Mouse (Mus musculus) lung, embryonic 14.5 days (tissue): Measurements from ENCODE around the gene Copz1. TPM values are rescaled to one million over a fixed set of nuclear protein-coding genes. Genes with fewer than 3 reads are reported as not detected.

Source experiments
- ATAC-seq: fragments of 200-750 bp; cut with Nextera tagmentation; 2 replicates; pipeline ENCODE4 v1.8.0; 2017; ENCODE audit warnings: mild to moderate bottlenecking, moderate TSS enrichment, moderate library complexity; ENCODE audit not compliant: insufficient read depth
- DNase-seq: peaks from one replicate; pipeline ENCODE4 v3.0.0-alpha.2; 2015
- H3K27ac ChIP-seq: fragments of 300-500 bp; sonication (generic); 2 replicates; pipeline ENCODE4 v1.5.1; 2014; ENCODE audit warnings: low read depth, mild to moderate bottlenecking, moderate library complexity
- H3K27me3 ChIP-seq: fragments of 300-500 bp; sonication (generic); 2 replicates; pipeline ENCODE4 v1.6.1; 2014; ENCODE audit warnings: low read length, control low read depth; ENCODE audit not compliant: insufficient read depth
- H3K36me3 ChIP-seq: fragments of 300-500 bp; sonication (generic); 2 replicates; pipeline ENCODE4 v1.6.1; 2014; ENCODE audit warnings: control low read depth; ENCODE audit not compliant: insufficient read depth
- H3K4me1 ChIP-seq: fragments of 300-500 bp; sonication (generic); 2 replicates; pipeline ENCODE4 v1.6.1; 2014; ENCODE audit warnings: antibody characterized with exemption, control low read depth; ENCODE audit not compliant: insufficient read depth
- H3K4me2 ChIP-seq: fragments of 300-500 bp; sonication (generic); 2 replicates; pipeline ENCODE4 v1.6.1; 2014; ENCODE audit warnings: mild to moderate bottlenecking
- H3K4me3 ChIP-seq: fragments of 300-500 bp; sonication (generic); 2 replicates; pipeline ENCODE4 v1.5.1; 2014; ENCODE audit warnings: low read depth, low read length
- H3K9ac ChIP-seq: fragments of 300-500 bp; sonication (generic); 2 replicates; pipeline ENCODE4 v1.6.1; 2014
- H3K9me3 ChIP-seq: fragments of 300-500 bp; sonication (generic); 2 replicates; pipeline ENCODE4 v1.6.1; 2016; ENCODE audit warnings: low read depth, low read length, control low read depth
- CTCF ChIP-seq: IDR thresholded peaks from 2 replicates; pipeline ENCODE4 v1.5.1; 2016; ENCODE audit warnings: antibody characterized with exemption, low read depth
- WGBS: fragments of 180-500 bp; shearing (Covaris S2); extraction: QIAGEN DNeasy Blood & Tissue Kit; methylation state at CpG from one replicate; pipeline ENCODE4 v1.1.7; 2014; 5-methylcytosine and 5-hydroxymethylcytosine counted together
- polyA plus RNA-seq: library from polyadenylated mRNA; unstranded; fragments of >200 nt; fragmentation: Nextera tagmentation; extraction: Ambion mirVana; gene quantifications from 2 replicates; pipeline ENCODE4 v1.2.1, GENCODE M21; 2014

The Copz1 gene
- polyA plus RNA-seq, 1 experiment from 2014 or later = 306 TPM

DNA sequence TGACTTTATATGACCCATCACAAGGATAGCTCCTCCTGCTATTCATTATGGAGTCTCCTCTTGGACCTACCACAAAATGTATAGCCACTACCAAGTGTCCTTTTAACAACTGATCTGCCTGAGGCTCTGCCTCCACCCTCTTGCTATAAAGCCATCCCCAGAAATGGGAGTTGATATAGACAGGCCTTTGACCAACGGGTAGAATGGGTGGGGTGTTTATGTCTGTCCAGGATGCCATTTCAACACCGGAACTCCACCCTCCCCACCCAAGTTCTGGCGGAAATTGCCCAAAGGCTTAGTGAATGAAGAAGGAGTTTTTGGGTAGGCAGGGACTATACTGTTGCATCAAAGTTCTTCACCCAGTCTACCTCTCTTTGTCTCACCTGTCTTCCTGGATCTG lies 19.9 kb upstream of the Copz1 start:
- WGBS = 73% methylated on average over 3 of the region's 3 CpGs
- Histone ChIP-seq H3K9ac (no peak overlapping the region), H3K27ac (no peak overlapping the region), H3K36me3 (peaks cover 19% of the 10 kb centered on the region), H3K4me2 (peak overlapping the region; percentile 35; the same call in 1 of the 2 replicates), H3K4me3 (peak overlapping the region; percentile 0; the same call in 1 of the 2 replicates), H3K9me3 (no peaks in the 10 kb centered on the region), H3K4me1 (peaks cover 7% of the 10 kb centered on the region; the same call in 1 of the 2 replicates), H3K27me3 (no peaks in the 10 kb centered on the region)
- no peak for DNase-seq
- no peak for ATAC-seq
- TF ChIP-seq CTCF = no peak

DNA sequence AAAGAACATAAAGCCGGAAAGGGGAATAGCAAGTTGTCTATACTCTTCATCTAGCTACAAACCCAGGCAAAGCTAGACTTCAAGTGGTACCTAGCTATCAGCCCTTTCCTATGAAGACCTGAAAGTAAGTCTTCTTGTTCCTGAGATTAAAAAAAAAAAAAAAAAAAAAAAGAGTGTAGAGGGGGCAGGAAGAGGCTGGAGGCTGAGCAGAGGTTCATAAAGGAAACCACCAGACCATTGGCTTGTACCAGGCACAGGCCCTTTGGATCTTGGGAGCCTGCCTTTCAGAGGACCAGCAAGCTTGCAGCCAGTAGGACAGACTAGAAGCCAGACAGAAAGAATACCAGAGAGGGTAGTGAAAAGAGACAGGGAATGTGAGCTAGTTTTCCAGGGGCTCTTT lies 19.2 kb upstream of the Copz1 start:
- Histone ChIP-seq H3K9ac (no peak overlapping the region), H3K4me1 (peaks cover 9% of the 10 kb centered on the region; the same call in 1 of the 2 replicates), H3K27ac (peak overlapping the region; percentile 30; the same call in 1 of the 2 replicates), H3K4me2 (peak overlapping the region; percentile 35; the same call in 1 of the 2 replicates), H3K27me3 (no peaks in the 10 kb centered on the region), H3K36me3 (peaks cover 12% of the 10 kb centered on the region), H3K9me3 (no peaks in the 10 kb centered on the region), H3K4me3 (peak overlapping the region; percentile 40; the same call in 1 of the 2 replicates)
- DNase-seq = no peak
- no peak for ATAC-seq
- TF ChIP-seq CTCF = no peak
- 88% methylated on average over 1 of the region's 1 CpGs for WGBS

DNA sequence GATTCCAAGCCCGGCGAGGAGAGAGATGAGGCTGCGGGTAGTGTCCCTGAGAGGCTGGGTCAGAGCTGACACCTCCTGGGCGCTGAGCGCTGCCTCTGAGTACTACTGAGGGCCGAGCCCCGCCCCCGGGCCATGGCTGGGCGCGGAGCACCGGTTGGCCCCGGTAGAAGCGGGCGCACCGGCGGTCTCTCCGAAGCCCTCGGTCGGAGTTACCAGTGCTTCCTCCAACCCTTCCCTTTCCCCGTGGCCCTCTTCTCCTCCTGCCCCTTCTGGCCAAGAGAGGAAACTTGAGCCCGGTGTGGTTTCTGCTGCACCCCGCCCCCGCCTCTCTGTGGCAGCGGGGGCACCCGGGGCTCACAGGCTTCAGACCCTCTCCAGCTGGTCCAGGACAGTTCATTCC lies 17.3 kb upstream of the Copz1 start:
- H3K36me3 ChIP-seq = no peaks in the 10 kb centered on the region
- 0 out of 2 replicates have a peak overlapping the region, but pooled peaks have one; percentile 9 for H3K27ac ChIP-seq
- H3K4me1 ChIP-seq = peaks cover 14% of the 10 kb centered on the region; the same call in 1 of the 2 replicates
- no peaks in the 10 kb centered on the region for H3K27me3 ChIP-seq
- under 1% methylated on average over 25 of the region's 25 CpGs for WGBS
- ATAC-seq (peak; percentile 48), DNase-seq (peak; percentile 56)
- H3K4me2 ChIP-seq = peak overlapping the region; percentile 80
- TF ChIP-seq CTCF = peak; percentile 46
- H3K4me3 ChIP-seq = peak overlapping the region; percentile 40
- no peaks in the 10 kb centered on the region for H3K9me3 ChIP-seq
- H3K9ac ChIP-seq = peak overlapping the region; percentile 62

DNA sequence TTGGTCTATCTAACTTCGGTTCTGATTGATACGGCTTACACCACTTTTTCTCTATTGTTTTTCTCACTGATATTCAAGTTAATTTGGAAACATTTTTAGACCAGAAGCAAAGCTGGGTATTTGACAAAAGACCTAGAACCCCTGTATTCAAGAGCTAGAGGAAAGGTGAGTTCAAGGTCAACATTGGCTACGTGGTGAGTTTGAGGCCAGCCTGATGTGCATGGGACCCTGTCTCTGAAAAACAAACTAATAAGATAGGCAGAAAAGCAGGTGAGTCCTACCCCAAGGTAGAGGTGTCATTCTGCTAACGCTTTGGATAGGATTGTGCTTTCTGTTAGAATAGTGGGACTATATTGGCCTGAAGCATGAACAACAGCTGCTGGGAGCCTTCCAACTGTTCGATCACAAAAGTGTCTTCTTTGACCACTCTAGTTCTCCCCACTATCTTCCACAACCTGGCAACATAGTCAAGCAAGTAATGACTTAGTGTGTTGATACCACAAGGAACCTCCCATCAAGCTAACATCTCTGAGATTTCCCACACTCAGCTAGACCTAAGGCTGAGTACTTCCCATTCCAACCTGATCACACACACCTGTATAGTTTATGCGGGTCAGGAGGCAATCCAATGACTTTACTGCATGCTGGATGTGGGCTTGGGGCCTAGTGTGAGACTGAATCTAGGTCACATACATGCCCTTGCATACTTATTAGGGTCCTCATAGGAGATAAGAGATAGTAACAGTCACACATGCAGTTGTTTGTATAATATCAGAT lies 16.1 kb upstream of the Copz1 start:
- H3K4me3 ChIP-seq = no peak overlapping the region
- H3K27me3 ChIP-seq = no peaks in the 10 kb centered on the region
- no peaks in the 10 kb centered on the region for H3K36me3 ChIP-seq
- H3K9ac ChIP-seq = no peak overlapping the region
- H3K9me3 ChIP-seq = no peaks in the 10 kb centered on the region
- WGBS = 83% methylated on average over 6 of the region's 6 CpGs
- no peak for TF ChIP-seq CTCF
- ATAC-seq (no peak), DNase-seq (no peak)
- H3K27ac ChIP-seq = no peak overlapping the region
- no peak overlapping the region for H3K4me2 ChIP-seq
- H3K4me1 ChIP-seq = peaks cover 14% of the 10 kb centered on the region; the same call in 1 of the 2 replicates

DNA sequence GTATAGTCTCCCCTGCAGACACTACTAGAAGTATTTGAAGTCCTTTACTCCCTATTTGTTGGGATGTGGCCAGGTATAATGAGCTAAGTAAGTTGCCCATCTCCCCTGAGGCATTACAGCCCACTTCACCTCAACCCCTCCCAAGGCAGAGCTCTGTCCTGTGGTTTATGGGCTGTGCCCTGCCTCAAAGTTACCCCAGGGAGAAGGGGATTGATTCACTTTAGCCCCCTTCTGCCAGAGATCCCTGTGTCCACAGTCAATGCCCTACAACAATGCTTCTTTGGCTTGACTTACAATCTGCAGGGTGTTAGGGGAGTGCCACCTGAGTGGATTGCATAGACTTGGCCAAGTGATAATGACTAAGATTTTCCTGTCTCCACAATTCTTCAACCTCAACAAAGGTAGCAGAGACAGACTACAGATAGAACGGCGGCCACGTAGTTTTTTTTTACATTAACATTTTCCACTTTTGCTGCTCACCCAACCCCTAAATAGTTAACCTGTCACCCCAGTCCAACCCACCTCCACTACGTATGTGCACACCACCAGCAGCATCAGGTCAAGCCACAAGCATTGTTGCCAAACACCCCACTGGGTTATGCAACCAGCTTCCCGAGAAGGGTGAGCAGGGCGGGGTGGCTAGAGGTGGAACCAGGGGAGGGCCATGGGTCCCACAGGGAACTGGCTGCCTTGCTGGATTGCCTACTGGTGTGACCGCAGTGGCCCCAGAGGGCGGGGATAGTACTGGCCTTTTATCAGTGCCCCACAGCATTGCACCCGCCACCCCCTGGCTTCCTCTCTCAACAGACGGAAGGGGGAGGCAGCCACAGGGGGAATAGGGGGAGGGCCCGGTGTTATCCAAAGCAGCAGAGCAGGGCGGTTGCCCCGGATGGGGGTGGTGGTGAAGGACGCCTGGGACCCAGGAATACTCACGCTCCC lies 14.5 kb upstream of the Copz1 start, which contains the start of gene Nfe2:
TSS of gene Nfe2 (minus strand) at position 614 of the 939 bp plus-strand sequence.
- 8% methylated on average over 15 of the region's 15 CpGs for WGBS
- Histone ChIP-seq H3K36me3 (no peaks in the 10 kb centered on the region), H3K27me3 (no peaks in the 10 kb centered on the region), H3K4me2 (peak within 1 kb of the TSS; percentile 51), H3K4me1 (peaks cover 14% of the 10 kb centered on the region; the same call in 1 of the 2 replicates), H3K9ac (0 out of 2 replicates have a peak within 1 kb of the TSS, but pooled peaks have one; percentile 24), H3K9me3 (no peaks in the 10 kb centered on the region), H3K4me3 (0 out of 2 replicates have a peak within 1 kb of the TSS, but pooled peaks have one; percentile 0), H3K27ac (no peak within 1 kb of the TSS; the same call in 1 of the 2 replicates)
- no peak for TF ChIP-seq CTCF
- ATAC-seq (peak; percentile 80), DNase-seq (peak; percentile 48)

DNA sequence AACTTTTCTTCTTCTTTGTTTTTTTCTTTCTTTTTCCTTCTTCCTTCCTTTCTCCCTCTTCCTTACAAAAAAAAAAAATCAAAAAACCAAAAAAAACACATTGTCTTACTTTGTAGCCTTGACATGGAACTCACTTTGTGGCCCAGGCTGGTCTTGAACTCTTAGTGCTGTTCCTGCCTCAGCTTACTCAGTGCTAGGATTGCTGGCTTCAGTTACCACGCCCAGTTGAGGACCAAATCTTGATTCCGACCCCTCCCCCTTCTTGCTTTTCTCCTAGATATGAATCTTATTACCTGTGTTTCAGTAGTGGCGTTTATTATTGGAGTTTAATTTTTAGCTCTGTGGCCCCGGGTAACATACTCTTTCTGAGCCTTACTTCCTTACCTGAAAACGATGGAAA lies 13.4 kb upstream of the Copz1 start:
- H3K36me3 ChIP-seq = no peaks in the 10 kb centered on the region
- TF ChIP-seq CTCF = no peak
- H3K9ac ChIP-seq = no peak overlapping the region
- no peak overlapping the region for H3K4me3 ChIP-seq
- no peak overlapping the region for H3K4me2 ChIP-seq
- ATAC-seq (no peak), DNase-seq (no peak)
- no peak overlapping the region for H3K27ac ChIP-seq
- peaks cover 14% of the 10 kb centered on the region; the same call in 1 of the 2 replicates for H3K4me1 ChIP-seq
- no peaks in the 10 kb centered on the region for H3K27me3 ChIP-seq
- 89% methylated on average over 5 of the region's 5 CpGs for WGBS
- no peaks in the 10 kb centered on the region for H3K9me3 ChIP-seq
